Mouse (Mus musculus): ENCODE measurements around the gene Olfr140.

DNA sequence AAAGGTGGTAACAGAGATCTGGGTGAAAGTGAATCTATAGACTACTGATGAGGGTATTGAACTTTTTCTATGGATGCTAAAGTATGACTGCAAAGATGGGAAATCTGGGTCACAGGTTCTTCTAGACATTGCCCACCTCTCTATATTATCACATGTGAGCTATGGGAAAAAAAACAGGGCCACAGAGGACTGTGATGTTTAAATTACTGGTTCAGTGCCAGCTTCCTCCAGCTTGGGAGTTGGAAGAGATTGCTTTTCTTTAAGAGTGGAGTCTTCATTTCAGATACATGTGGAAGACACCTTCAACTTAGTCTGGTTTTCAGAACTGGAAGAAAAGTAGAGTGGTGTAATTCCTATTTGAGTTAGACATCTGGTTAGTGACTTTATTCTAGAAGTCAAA, 28.4 kb downstream of the Olfr140 start, which contains the start of gene Olfr1265:
- TF ChIP-seq CTCF (IDR thresholded peaks at IDR 0.05; ENCODE audit: borderline replicate concordance, extremely low read depth, insufficient read depth, insufficient read length) (no peak), POLR2A (IDR thresholded peaks at IDR 0.05; ENCODE audit: borderline replicate concordance, extremely low read depth, insufficient read depth, insufficient read length, poor library complexity, severe bottlenecking) (no peak)

All from brain, embryonic 14.5 days (tissue).